Mouse (Mus musculus): Measurements from ENCODE around the gene Chrm3.

GRCm38 (mm10) chr13:10284331-10284730, 76.3 kb downstream of the Chrm3 start:
- TF ChIP-seq POLR2A (IDR thresholded peaks at IDR 0.05; ENCODE audit: borderline replicate concordance, extremely low read depth, insufficient read depth, insufficient read length, poor library complexity, severe bottlenecking) (no peak), CTCF (IDR thresholded peaks at IDR 0.05; ENCODE audit: borderline replicate concordance, extremely low read depth, insufficient read depth, insufficient read length) (no peak)

Measured in brain, embryonic 14.5 days (tissue).